Mouse (Mus musculus) kidney, adult 9 months (tissue): ENCODE measurements around the gene Map1s.

Experiments
- DNase-seq: peaks from one replicate; pipeline ENCODE4 v3.0.0; 2022

Gene Map1s

DNA sequence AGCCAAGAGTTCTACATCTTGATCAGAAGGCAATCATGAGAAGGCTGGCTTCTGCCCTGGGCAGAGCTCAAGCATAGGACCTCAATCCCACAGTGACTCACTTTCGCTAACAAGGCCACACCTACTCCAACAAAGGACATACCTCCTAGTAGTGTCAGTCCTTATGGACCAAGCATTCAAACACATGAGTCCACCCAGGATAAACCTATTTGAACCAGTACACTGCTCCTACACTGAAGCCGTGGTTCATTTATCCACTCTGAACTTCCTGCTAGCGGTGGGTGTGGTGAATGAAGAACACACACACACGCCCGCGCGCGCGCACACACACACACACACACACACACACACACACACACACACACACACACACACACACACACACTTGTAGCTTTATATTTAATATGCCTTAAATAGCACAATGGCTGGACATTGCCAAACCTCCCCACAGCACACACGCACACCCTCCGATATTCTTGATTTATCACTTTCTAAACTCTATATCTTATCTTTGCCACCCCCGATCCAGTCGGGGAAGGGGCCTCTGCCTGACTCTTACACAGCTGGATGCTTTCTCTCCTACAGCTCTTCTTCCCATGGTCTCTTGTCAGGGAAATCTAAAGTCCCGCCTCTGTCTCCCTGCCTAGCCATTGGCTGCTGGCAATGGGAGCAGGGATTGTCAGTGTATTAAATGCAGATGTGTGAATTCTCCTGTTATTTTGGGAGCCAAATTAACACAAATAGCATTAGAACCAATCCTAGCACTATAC is 55.2 kb downstream of the Map1s start:
- no peak for DNase-seq

DNA sequence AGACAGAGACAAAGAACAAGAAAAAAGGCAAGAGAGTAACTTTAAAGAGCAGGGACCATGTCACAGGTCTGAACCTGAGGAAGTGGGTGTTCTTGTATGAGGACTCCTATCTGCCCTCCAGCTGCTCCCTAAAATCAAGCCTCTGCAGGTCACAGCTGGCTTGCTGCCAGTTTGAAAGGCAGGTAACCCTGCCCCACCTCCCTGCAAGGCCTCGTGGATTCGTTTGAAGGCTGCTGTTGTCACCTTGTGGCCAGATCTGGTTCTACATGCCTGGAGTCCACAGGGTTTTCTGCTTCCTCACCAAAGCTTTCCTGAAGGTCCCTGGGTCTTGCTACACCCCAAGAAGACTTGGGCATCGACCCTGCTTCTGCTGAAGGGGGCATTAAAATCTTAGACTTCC is 58.4 kb downstream of the Map1s start:
- peak; percentile 63 for DNase-seq

DNA sequence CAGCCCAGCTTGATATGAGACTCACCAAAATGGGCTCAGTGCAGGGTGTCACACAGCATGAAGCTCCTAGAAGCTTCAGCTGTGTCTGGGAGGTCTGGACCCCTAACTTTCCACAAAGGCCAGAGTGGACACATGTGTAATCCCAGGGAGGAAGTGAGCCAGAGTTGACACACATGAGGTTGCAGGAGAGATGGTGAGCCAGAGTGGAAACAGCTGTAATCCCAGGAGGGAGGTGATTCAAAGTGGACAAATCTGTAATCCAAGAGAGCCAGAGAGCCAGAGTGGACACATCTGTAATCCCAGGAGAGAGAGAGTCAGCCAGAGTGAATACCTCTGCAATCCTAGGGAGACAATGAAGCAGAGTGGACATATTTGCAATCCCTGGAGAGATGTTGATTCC is 59.1 kb downstream of the Map1s start:
- DNase-seq, result no peak
